15 mouse cellular contexts compared by ENCODE assay signal in genomic region chr4:148322152-148322551, GRCm38 (mm10). TPM values are rescaled to one million over a fixed set of nuclear protein-coding genes. Genes with fewer than 3 reads are reported as not detected.
DNase-seq lines count a peak whose midpoint lies in the region; ATAC-seq lines count a peak whose summit lies in the region.
"Had no signal": no experiment of that assay in that cellular context is flagged by ENCODE, and none has a peak within 500 bp of the region (broad histone marks: within the 10 kb centered on the region; RNA-seq: fewer than 3 reads in every experiment).

No protein-coding gene starts in this region.

- H3K9me3 ChIP-seq in embryonic facial prominence, embryonic 10.5 days = no peaks in the 10 kb centered on the region
- no peaks in the 10 kb centered on the region for H3K9me3 ChIP-seq in hindbrain, embryonic 12.5 days (replicated peaks)
- H3K9me3 ChIP-seq in neural tube, embryonic 12.5 days = no peaks in the 10 kb centered on the region
- H3K9me3 ChIP-seq: heart, embryonic 15.5 days; limb, embryonic 12.5 days had no signal

- no peak overlapping the region; the same call in 1 of the 2 replicates for H3K9ac ChIP-seq in hindbrain, embryonic 12.5 days
- H3K9ac ChIP-seq in neural tube, embryonic 12.5 days = no peak overlapping the region
- H3K9ac ChIP-seq: heart, embryonic 15.5 days; limb, embryonic 12.5 days had no signal

- H3K27ac ChIP-seq in embryonic facial prominence, embryonic 10.5 days (replicated peaks) = peak overlapping the region; percentile 35; the same call in 1 of the 2 replicates
- peak overlapping the region; percentile 67; the same call in 1 of the 2 replicates for H3K27ac ChIP-seq in hindbrain, embryonic 12.5 days
- peak overlapping the region; percentile 27; the same call in 1 of the 2 replicates for H3K27ac ChIP-seq in neural tube, embryonic 12.5 days
- H3K27ac ChIP-seq: heart, embryonic 15.5 days; limb, embryonic 12.5 days had no signal

- H3K27me3 ChIP-seq in embryonic facial prominence, embryonic 10.5 days (replicated peaks; ENCODE audit: low read depth, poor library complexity, severe bottlenecking) = peaks cover 34% of the 10 kb centered on the region
- peaks cover 9% of the 10 kb centered on the region for H3K27me3 ChIP-seq in hindbrain, embryonic 12.5 days
- peaks cover 6% of the 10 kb centered on the region for H3K27me3 ChIP-seq in neural tube, embryonic 12.5 days (replicated peaks)

- intact Hi-C loops in heart, postnatal 14 days (cut with DNase I) = no loop called here

- no peaks in the 10 kb centered on the region for H3K36me3 ChIP-seq in embryonic facial prominence, embryonic 10.5 days (replicated peaks)
- no peaks in the 10 kb centered on the region for H3K36me3 ChIP-seq in hindbrain, embryonic 12.5 days
- H3K36me3 ChIP-seq in neural tube, embryonic 12.5 days = no peaks in the 10 kb centered on the region
- H3K36me3 ChIP-seq: heart, embryonic 15.5 days; limb, embryonic 12.5 days had no signal

- DNase-seq in frontal cortex, postnatal 25 days (ENCODE audit: low spot score in 2 of 2) = no peak
- DNase-seq in embryonic facial prominence, embryonic 10.5 days (ENCODE audit: low spot score) = no peak
- no peak for DNase-seq in kidney, postnatal 25 days
- DNase-seq in heart, postnatal 14 days = no peak
- DNase-seq in gastrocnemius, postnatal 10 days = no peak
- DNase-seq: adrenal gland, adult 2 months; gastrocnemius, postnatal 14 days; lung, adult 2 months had no signal

- 32% methylated on average over 10 of the region's 10 CpGs for WGBS in embryonic facial prominence, embryonic 10.5 days
- 14% methylated on average over 10 of the region's 10 CpGs for WGBS in hindbrain, embryonic 12.5 days
- WGBS in neural tube, embryonic 12.5 days = 5% methylated on average over 10 of the region's 10 CpGs

- H3K4me1 ChIP-seq in embryonic facial prominence, embryonic 10.5 days = peaks cover 56% of the 10 kb centered on the region
- H3K4me1 ChIP-seq in hindbrain, embryonic 12.5 days = peaks cover 65% of the 10 kb centered on the region
- H3K4me1 ChIP-seq in neural tube, embryonic 12.5 days = peaks cover 58% of the 10 kb centered on the region
- H3K4me1 ChIP-seq: heart, embryonic 15.5 days had no signal

- ATAC-seq in frontal cortex, adult (ENCODE audit: low TSS enrichment) = peak; percentile 55
- peak; percentile 18; the same call in 1 of the 2 replicates for ATAC-seq in hindbrain, embryonic 12.5 days (ENCODE audit: low FRiP score)
- ATAC-seq in neural tube, embryonic 12.5 days (ENCODE audit: low FRiP score, low read depth) = no peak
- ATAC-seq: intestine, postnatal 0 days had no signal

- no peak overlapping the region for H3K4me3 ChIP-seq in embryonic facial prominence, embryonic 10.5 days
- H3K4me3 ChIP-seq in hindbrain, embryonic 12.5 days = no peak overlapping the region
- no peak overlapping the region for H3K4me3 ChIP-seq in neural tube, embryonic 12.5 days
- H3K4me3 ChIP-seq: heart, embryonic 15.5 days; limb, embryonic 12.5 days had no signal

- no peak overlapping the region for H3K4me2 ChIP-seq in hindbrain, embryonic 12.5 days (replicated peaks)
- H3K4me2 ChIP-seq in neural tube, embryonic 12.5 days (replicated peaks) = no peak overlapping the region; the same call in 1 of the 2 replicates
- H3K4me2 ChIP-seq: heart, embryonic 15.5 days; limb, embryonic 12.5 days had no signal

RNA-seq across cellular contexts. Expression of gene Disp3, which starts 34.4 kb away (rescaled TPM):
- 1.1 and 1.7 TPM in 2 replicates for polyA plus RNA-seq in embryonic facial prominence, embryonic 10.5 days (2016; fragmentation: Nextera tagmentation; extraction: Ambion mirVana)
- 13.2 and 14.7 TPM in 2 replicates for polyA plus RNA-seq in hindbrain, embryonic 12.5 days (2016; fragmentation: Nextera tagmentation; extraction: Ambion mirVana)
- 17.7 and 21.3 TPM in 2 replicates for polyA plus RNA-seq in neural tube, embryonic 12.5 days (2016; fragmentation: Nextera tagmentation; extraction: Ambion mirVana)
- not detected for total RNA-seq in heart, postnatal 14 days (2021)
- total RNA-seq in gastrocnemius, postnatal 10 days (2021) = under 1 TPM; 0.07 to 0.29 TPM
- total RNA-seq: monocyte, adult 5-6 weeks had no signal
- polyA plus RNA-seq: heart, embryonic 15.5 days; lung, adult 2 months had no signal
